Mouse (Mus musculus) thymus, adult 18-20 months (tissue): Measurements from ENCODE around the gene Kctd2.
"Not testable (repeated sequence)": the region's sequence is repeated elsewhere in the genome, so short reads cannot be mapped to it uniquely, and the experiment has no call there.

Experiments
- DNase-seq, 2 experiments: peaks; one replicate each; pipeline ENCODE4 v3.0.0; 2022; ENCODE audit warnings: mixed read lengths in 2 of 2

Kctd2 gene

GRCm38 (mm10) chr11:115419531-115420237 is at the start of gene Kctd2, which contains the start of gene Atp5h:
TSS of gene Kctd2 (plus strand) at chr11:115420128.
TSS of gene Atp5h (minus strand) at chr11:115419962.
- DNase-seq, result peak; percentile 91 to 94

GRCm38 (mm10) chr11:115370368-115370767 is 49.6 kb upstream of the Kctd2 start:
- DNase-seq, result no peak

GRCm38 (mm10) chr11:115371354-115371753 is 48.6 kb upstream of the Kctd2 start:
- no peak for DNase-seq

GRCm38 (mm10) chr11:115372015-115372414 is 47.9 kb upstream of the Kctd2 start:
- DNase-seq, result no peak

GRCm38 (mm10) chr11:115372737-115373136 is 47.2 kb upstream of the Kctd2 start:
- DNase-seq, result no peak

GRCm38 (mm10) chr11:115373805-115374694 is 45.9 kb upstream of the Kctd2 start:
- no peak for DNase-seq

- no peak for DNase-seq
Measured at GRCm38 (mm10) chr11:115374695-115375425, 45.1 kb upstream of the Kctd2 start.

- DNase-seq, result no peak
Measured at GRCm38 (mm10) chr11:115376722-115377121, 43.2 kb upstream of the Kctd2 start.

- DNase-seq, result no peak
Measured at GRCm38 (mm10) chr11:115377254-115377653, 42.7 kb upstream of the Kctd2 start.

- no peak for DNase-seq
Measured at GRCm38 (mm10) chr11:115377854-115378253, 42.1 kb upstream of the Kctd2 start.

- DNase-seq, result no peak
Measured at GRCm38 (mm10) chr11:115381276-115381675, 38.7 kb upstream of the Kctd2 start.

- peak; percentile 52 to 53 for DNase-seq
Measured at GRCm38 (mm10) chr11:115381743-115382539, 38.0 kb upstream of the Kctd2 start, which contains the start of gene Cdr2l. TSS of gene Cdr2l (plus strand) at chr11:115381916.

- DNase-seq, result no peak
Measured at GRCm38 (mm10) chr11:115382891-115383290, 37.0 kb upstream of the Kctd2 start.

- DNase-seq, result no peak
Measured at GRCm38 (mm10) chr11:115383701-115384474, 36.0 kb upstream of the Kctd2 start.

GRCm38 (mm10) chr11:115384587-115384986 is 35.3 kb upstream of the Kctd2 start:
- DNase-seq, result no peak

GRCm38 (mm10) chr11:115386859-115387258 is 33.1 kb upstream of the Kctd2 start:
- DNase-seq, result not testable (repeated sequence)

GRCm38 (mm10) chr11:115391358-115391757 is 28.6 kb upstream of the Kctd2 start:
- no peak for DNase-seq

- DNase-seq, result no peak
Measured at GRCm38 (mm10) chr11:115393721-115394325, 26.1 kb upstream of the Kctd2 start.

- DNase-seq, result no peak
Measured at GRCm38 (mm10) chr11:115398085-115398484, 21.8 kb upstream of the Kctd2 start.

GRCm38 (mm10) chr11:115400126-115400525 is 19.8 kb upstream of the Kctd2 start:
- DNase-seq, result no peak
